Mouse (Mus musculus) liver, embryonic 16.5 days (tissue): ENCODE data around the gene Map2k1. TPM values are rescaled to one million over a fixed set of nuclear protein-coding genes. Genes with fewer than 3 reads are reported as not detected.
"Not testable (repeated sequence)": the region's sequence is repeated elsewhere in the genome, so short reads cannot be mapped to it uniquely, and the experiment has no call there.

ENCODE experiments used
- ATAC-seq: fragments of 200-750 bp; cut with Nextera tagmentation; 2 replicates; pipeline ENCODE4 v1.8.0; 2017; ENCODE audit warnings: low read depth, mild to moderate bottlenecking, moderate number of reproducible peaks, moderate library complexity
- H3K27ac ChIP-seq: fragments of 300-500 bp; sonication (generic); 2 replicates; pipeline ENCODE4 v1.5.1; 2014; ENCODE audit warnings: mild to moderate bottlenecking, low read length
- H3K27me3 ChIP-seq: fragments of 300-500 bp; sonication (generic); 2 replicates; pipeline ENCODE4 v1.6.1; 2014; ENCODE audit warnings: low read depth, low read length, mixed read lengths; ENCODE audit not compliant: control insufficient read depth, insufficient read depth
- H3K36me3 ChIP-seq: fragments of 300-500 bp; sonication (generic); 2 replicates; pipeline ENCODE4 v1.6.1; 2014; ENCODE audit warnings: mild to moderate bottlenecking; ENCODE audit not compliant: control insufficient read depth, insufficient read depth
- H3K4me1 ChIP-seq: fragments of 300-500 bp; sonication (generic); 2 replicates; pipeline ENCODE4 v1.6.1; 2014; ENCODE audit warnings: low read depth, low read length, mixed read lengths; ENCODE audit not compliant: control insufficient read depth
- H3K4me2 ChIP-seq: fragments of 300-500 bp; sonication (generic); 2 replicates; pipeline ENCODE4 v1.6.1; 2014; ENCODE audit warnings: low read depth, low read length, mixed read lengths
- H3K4me3 ChIP-seq: fragments of 300-500 bp; sonication (generic); 2 replicates; pipeline ENCODE4 v1.5.1; 2014; ENCODE audit warnings: low read depth, mild to moderate bottlenecking, low read length
- H3K9ac ChIP-seq: fragments of 300-500 bp; sonication (generic); 2 replicates; pipeline ENCODE4 v1.6.1; 2014; ENCODE audit warnings: low read depth, low read length
- H3K9me3 ChIP-seq: fragments of 300-500 bp; sonication (generic); replicated peaks from 2 replicates; pipeline ENCODE4 v1.6.1; 2016; ENCODE audit warnings: low read length; ENCODE audit not compliant: control insufficient read depth
- WGBS: fragments of 180-500 bp; shearing (Covaris S2); extraction: QIAGEN DNeasy Blood & Tissue Kit; methylation state at CpG from one replicate; pipeline ENCODE4 v1.1.7; 2014; ENCODE audit not compliant: insufficient replicate concordance; 5-methylcytosine and 5-hydroxymethylcytosine counted together
- polyA plus RNA-seq: library from polyadenylated mRNA; unstranded; fragments of >200 nt; fragmentation: Nextera tagmentation; extraction: Ambion mirVana; gene quantifications from 2 replicates; pipeline ENCODE4 v1.2.1, GENCODE M21; 2015

The Map2k1 gene
- polyA plus RNA-seq, 1 experiment from 2014 or later: 29.1 TPM

- 75% methylated on average over 3 of the region's 3 CpGs for WGBS
Observed at GRCm38 (mm10) chr9:64207509-64208084, 45.8 kb downstream of the Map2k1 start.

DNA sequence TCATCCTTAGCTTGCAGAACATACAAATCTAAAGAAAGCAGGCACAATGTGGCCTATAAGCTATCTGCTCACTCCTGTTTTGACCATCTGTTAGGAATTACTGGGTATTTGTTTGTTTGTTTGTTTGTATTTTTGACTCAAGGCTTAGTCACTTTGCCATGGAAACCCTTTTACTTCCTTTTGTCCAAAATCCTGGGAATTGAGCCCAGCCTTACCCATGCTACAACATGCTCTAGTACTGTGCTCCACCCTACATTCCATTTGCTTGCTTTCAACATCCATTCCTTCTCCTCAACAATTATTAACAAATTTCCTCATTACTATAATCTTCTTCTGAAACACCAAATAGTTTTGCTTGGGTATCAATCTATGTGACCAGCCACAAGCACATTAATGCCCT, 50.6 kb downstream of the Map2k1 start:
- no peak for ATAC-seq
- H3K27me3 ChIP-seq: no peaks in the 10 kb centered on the region
- H3K4me1 ChIP-seq: no peaks in the 10 kb centered on the region; the same call in 1 of the 2 replicates
- H3K27ac ChIP-seq: peak overlapping the region; percentile 54; the same call in 1 of the 2 replicates
- no peak overlapping the region for H3K4me2 ChIP-seq
- no peak overlapping the region for H3K9ac ChIP-seq
- H3K4me3 ChIP-seq: no peak overlapping the region
- no peaks in the 10 kb centered on the region for H3K9me3 ChIP-seq
- H3K36me3 ChIP-seq: no peaks in the 10 kb centered on the region

More at GRCm38 (mm10) chr9:64207509-64208084, 45.8 kb downstream of the Map2k1 start:
- Histone ChIP-seq H3K27me3 (no peaks in the 10 kb centered on the region), H3K9ac (no peak overlapping the region), H3K4me1 (no peaks in the 10 kb centered on the region), H3K4me2 (no peak overlapping the region), H3K4me3 (no peak overlapping the region), H3K27ac (no peak overlapping the region), H3K9me3 (no peaks in the 10 kb centered on the region), H3K36me3 (no peaks in the 10 kb centered on the region)
- ATAC-seq: no peak

- Histone ChIP-seq H3K36me3 (no peaks in the 10 kb centered on the region), H3K4me3 (no peak overlapping the region), H3K9me3 (no peaks in the 10 kb centered on the region), H3K9ac (no peak overlapping the region), H3K4me2 (no peak overlapping the region), H3K27ac (peak overlapping the region; percentile 54), H3K4me1 (no peaks in the 10 kb centered on the region; the same call in 1 of the 2 replicates), H3K27me3 (no peaks in the 10 kb centered on the region)
- no peak for ATAC-seq
Observed at GRCm38 (mm10) chr9:64202331-64202730, 51.1 kb downstream of the Map2k1 start.

DNA sequence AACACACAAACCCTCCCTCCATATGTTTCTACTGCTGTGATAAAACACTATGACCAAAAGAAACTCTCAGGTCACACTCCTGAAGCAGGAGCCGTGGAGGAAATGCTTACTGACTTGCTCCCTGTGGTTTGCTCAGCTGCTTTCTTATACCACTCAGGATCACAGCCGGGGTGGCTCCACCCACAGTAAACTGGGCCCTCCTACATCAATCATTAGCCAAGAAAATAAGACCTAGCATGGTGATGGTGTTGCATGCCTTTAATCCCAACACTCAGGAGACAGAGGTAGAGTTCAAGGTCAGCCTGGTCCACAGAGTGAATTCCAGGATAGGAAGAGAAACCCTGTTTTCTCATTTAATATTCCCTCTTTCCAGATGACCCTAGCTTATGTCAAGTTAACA, 53.5 kb downstream of the Map2k1 start:
- H3K9me3 ChIP-seq: no peaks in the 10 kb centered on the region
- H3K4me2 ChIP-seq: no peak overlapping the region
- no peak overlapping the region for H3K9ac ChIP-seq
- no peaks in the 10 kb centered on the region for H3K36me3 ChIP-seq
- no peak overlapping the region for H3K27ac ChIP-seq
- WGBS: 53% methylated on average over 2 of the region's 2 CpGs
- no peaks in the 10 kb centered on the region for H3K27me3 ChIP-seq
- no peak for ATAC-seq
- H3K4me1 ChIP-seq: no peaks in the 10 kb centered on the region; the same call in 1 of the 2 replicates
- H3K4me3 ChIP-seq: no peak overlapping the region

- WGBS: 71% methylated on average over 7 of the region's 7 CpGs
- H3K4me3 ChIP-seq, H3K27me3 ChIP-seq, H3K4me2 ChIP-seq, H3K9ac ChIP-seq, H3K36me3 ChIP-seq, H3K27ac ChIP-seq, ATAC-seq, H3K9me3 ChIP-seq, H3K4me1 ChIP-seq: not testable (repeated sequence)
Observed at GRCm38 (mm10) chr9:64198763-64199418, 54.5 kb downstream of the Map2k1 start.

GRCm38 (mm10) chr9:64198068-64198762, 55.2 kb downstream of the Map2k1 start:
- Histone ChIP-seq H3K36me3 (no peaks in the 10 kb centered on the region), H3K9ac (no peak overlapping the region), H3K4me1 (no peaks in the 10 kb centered on the region; the same call in 1 of the 2 replicates), H3K27ac (no peak overlapping the region), H3K9me3 (no peaks in the 10 kb centered on the region), H3K4me2 (no peak overlapping the region), H3K27me3 (no peaks in the 10 kb centered on the region), H3K4me3 (no peak overlapping the region)
- 78% methylated on average over 5 of the region's 5 CpGs for WGBS
- ATAC-seq: no peak

GRCm38 (mm10) chr9:64197524-64197923, 55.9 kb downstream of the Map2k1 start:
- Histone ChIP-seq H3K27me3 (no peaks in the 10 kb centered on the region), H3K4me1 (no peaks in the 10 kb centered on the region; the same call in 1 of the 2 replicates), H3K4me3 (no peak overlapping the region), H3K9ac (no peak overlapping the region), H3K36me3 (no peaks in the 10 kb centered on the region), H3K27ac (no peak overlapping the region), H3K9me3 (no peaks in the 10 kb centered on the region), H3K4me2 (no peak overlapping the region)
- ATAC-seq: no peak
- WGBS: 67% methylated on average over 8 of the region's 8 CpGs

DNA sequence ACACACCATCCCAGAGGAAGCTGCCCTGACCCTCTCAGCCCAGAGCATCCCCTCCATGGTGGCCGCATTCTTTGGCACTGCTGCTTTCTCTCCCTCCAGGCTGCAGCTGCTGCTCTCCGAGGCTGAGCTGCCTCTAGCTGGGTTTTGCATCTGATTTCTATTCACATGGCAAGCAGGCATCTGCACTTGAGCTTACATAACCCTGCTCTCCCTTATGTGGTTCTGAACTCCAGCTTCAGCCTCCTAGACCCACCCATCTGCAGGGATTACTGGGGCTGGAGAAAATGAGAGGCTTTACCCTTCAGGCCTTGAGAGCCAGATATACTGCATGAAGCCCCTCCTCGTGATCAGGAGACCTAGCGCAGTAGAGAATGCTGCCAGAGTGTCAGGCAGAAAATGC, 57.9 kb downstream of the Map2k1 start:
- Histone ChIP-seq H3K27ac (no peak overlapping the region), H3K4me3 (no peak overlapping the region), H3K4me2 (no peak overlapping the region), H3K9ac (no peak overlapping the region), H3K9me3 (no peaks in the 10 kb centered on the region), H3K27me3 (no peaks in the 10 kb centered on the region), H3K36me3 (no peaks in the 10 kb centered on the region), H3K4me1 (no peaks in the 10 kb centered on the region; the same call in 1 of the 2 replicates)
- no peak for ATAC-seq
- WGBS: 65% methylated on average over 4 of the region's 4 CpGs

DNA sequence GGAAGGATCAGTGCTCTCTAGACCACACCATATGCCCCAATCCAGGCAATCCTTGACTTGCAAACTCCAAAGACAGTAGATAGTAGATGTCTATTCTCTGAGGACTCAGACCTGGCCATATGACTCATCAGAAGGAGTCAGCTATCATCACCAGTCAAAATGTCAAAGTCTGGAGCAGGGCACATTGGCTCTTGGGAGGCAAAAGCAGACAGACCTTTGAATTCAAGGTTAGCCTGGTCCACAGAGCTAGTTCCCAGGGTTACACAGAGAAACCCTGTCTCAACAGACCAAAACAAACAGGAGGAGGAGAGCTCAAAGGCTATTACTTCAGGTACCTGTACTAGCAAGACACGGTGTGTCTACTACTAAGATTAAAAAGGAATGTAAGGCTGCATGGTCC, 59.6 kb downstream of the Map2k1 start:
- Histone ChIP-seq H3K27ac (no peak overlapping the region), H3K9me3 (no peaks in the 10 kb centered on the region), H3K9ac (no peak overlapping the region), H3K4me3 (no peak overlapping the region), H3K4me1 (no peaks in the 10 kb centered on the region), H3K27me3 (no peaks in the 10 kb centered on the region), H3K4me2 (no peak overlapping the region), H3K36me3 (no peaks in the 10 kb centered on the region)
- no peak for ATAC-seq
- 69% methylated on average over 1 of the region's 1 CpGs for WGBS
